Mouse (Mus musculus): ENCODE data around the gene Asb15. TPM values are rescaled to one million over a fixed set of nuclear protein-coding genes. Genes with fewer than 3 reads are reported as not detected.

Gene Asb15
- total RNA-seq, 2 experiments from 2014 or later: not detected

- ATAC-seq (replicated peaks; ENCODE audit: low FRiP score, poor library complexity, severe bottlenecking): no peak
Measured at GRCm38 (mm10) chr6:24555488-24555887, 27.5 kb downstream of the Asb15 start.

- no peak for ATAC-seq (replicated peaks; ENCODE audit: low FRiP score, poor library complexity, severe bottlenecking)
Measured at GRCm38 (mm10) chr6:24564081-24564480, 36.1 kb downstream of the Asb15 start.

GRCm38 (mm10) chr6:24564886-24565285, 36.9 kb downstream of the Asb15 start:
- no peak for ATAC-seq (replicated peaks; ENCODE audit: low FRiP score, poor library complexity, severe bottlenecking)

GRCm38 (mm10) chr6:24568963-24569362, 41.0 kb downstream of the Asb15 start:
- ATAC-seq (replicated peaks; ENCODE audit: low FRiP score, poor library complexity, severe bottlenecking): no peak

- no peak for ATAC-seq (replicated peaks; ENCODE audit: low FRiP score, poor library complexity, severe bottlenecking)
Measured at GRCm38 (mm10) chr6:24569711-24570110, 41.8 kb downstream of the Asb15 start.

GRCm38 (mm10) chr6:24570278-24570677, 42.3 kb downstream of the Asb15 start:
- ATAC-seq (replicated peaks; ENCODE audit: low FRiP score, poor library complexity, severe bottlenecking): no peak

GRCm38 (mm10) chr6:24571126-24571525, 43.2 kb downstream of the Asb15 start:
- ATAC-seq (replicated peaks; ENCODE audit: low FRiP score, poor library complexity, severe bottlenecking): no peak

GRCm38 (mm10) chr6:24572431-24572830, 44.5 kb downstream of the Asb15 start:
- no peak for ATAC-seq (replicated peaks; ENCODE audit: low FRiP score, poor library complexity, severe bottlenecking)

- no peak for ATAC-seq (replicated peaks; ENCODE audit: low FRiP score, poor library complexity, severe bottlenecking)
Measured at GRCm38 (mm10) chr6:24573319-24573718, 45.4 kb downstream of the Asb15 start.

- ATAC-seq (replicated peaks; ENCODE audit: low FRiP score, poor library complexity, severe bottlenecking): no peak
Measured at GRCm38 (mm10) chr6:24583456-24583855, 55.5 kb downstream of the Asb15 start.

GRCm38 (mm10) chr6:24585431-24586310, 57.7 kb downstream of the Asb15 start:
- ATAC-seq (replicated peaks; ENCODE audit: low FRiP score, poor library complexity, severe bottlenecking): no peak

GRCm38 (mm10) chr6:24586885-24587284, 58.9 kb downstream of the Asb15 start:
- no peak for ATAC-seq (replicated peaks; ENCODE audit: low FRiP score, poor library complexity, severe bottlenecking)

GRCm38 (mm10) chr6:24590282-24590681, 62.3 kb downstream of the Asb15 start:
- ATAC-seq (replicated peaks; ENCODE audit: low FRiP score, poor library complexity, severe bottlenecking): no peak

GRCm38 (mm10) chr6:24591525-24592218, 63.7 kb downstream of the Asb15 start:
- ATAC-seq (replicated peaks; ENCODE audit: low FRiP score, poor library complexity, severe bottlenecking): no peak

- no peak for ATAC-seq (replicated peaks; ENCODE audit: low FRiP score, poor library complexity, severe bottlenecking)
Measured at GRCm38 (mm10) chr6:24597500-24597899, 69.6 kb downstream of the Asb15 start, which contains the start of gene Lmod2. Lmod2 (plus strand) TSS chr6:24597762.

- no peak for ATAC-seq (replicated peaks; ENCODE audit: low FRiP score, poor library complexity, severe bottlenecking)
Measured at GRCm38 (mm10) chr6:24599179-24599578, 71.2 kb downstream of the Asb15 start.

GRCm38 (mm10) chr6:24599639-24600038, 71.7 kb downstream of the Asb15 start:
- no peak for ATAC-seq (replicated peaks; ENCODE audit: low FRiP score, poor library complexity, severe bottlenecking)

- no peak for ATAC-seq (replicated peaks; ENCODE audit: low FRiP score, poor library complexity, severe bottlenecking)
Measured at GRCm38 (mm10) chr6:24600134-24600533, 72.2 kb downstream of the Asb15 start.

GRCm38 (mm10) chr6:24600726-24601125, 72.8 kb downstream of the Asb15 start:
- no peak for ATAC-seq (replicated peaks; ENCODE audit: low FRiP score, poor library complexity, severe bottlenecking)

GRCm38 (mm10) chr6:24601668-24602067, 73.7 kb downstream of the Asb15 start:
- ATAC-seq (replicated peaks; ENCODE audit: low FRiP score, poor library complexity, severe bottlenecking): no peak

GRCm38 (mm10) chr6:24602351-24602750, 74.4 kb downstream of the Asb15 start:
- ATAC-seq (replicated peaks; ENCODE audit: low FRiP score, poor library complexity, severe bottlenecking): no peak

Measured in erythroid progenitor cell, adult 5-6 weeks (primary cell).